Mouse (Mus musculus) CH12.LX (cell line): ENCODE results near the gene Vdr. TPM values are rescaled to one million over a fixed set of nuclear protein-coding genes. Genes with fewer than 3 reads are reported as not detected.
A peak's percentile ranks its signal among the peaks of the same experiment; 100 is the strongest.

ENCODE experiments used
- DNase-seq: peaks from one replicate; pipeline ENCODE4 v3.0.0-alpha.2; 2013; ENCODE audit errors: extremely low read depth
- H3K27ac ChIP-seq: 2 replicates; pipeline ENCODE4 v1.5.1; 2012; ENCODE audit warnings: low read depth, mild to moderate bottlenecking, control low read depth, moderate library complexity; ENCODE audit not compliant: insufficient read depth
- H3K27me3 ChIP-seq: replicated peaks from 2 replicates; pipeline ENCODE3; 2012; ENCODE audit warnings: inconsistent platforms
- H3K36me3 ChIP-seq, 2 experiments: replicated peaks in 1 of 2; 2 replicates each; pipeline versions ENCODE3 to v1.6.1; 2012; ENCODE audit warnings: inconsistent platforms in 1 of 2, low read length in 1 of 2, mild to moderate bottlenecking in 1 of 2, mixed read lengths in 1 of 2, moderate library complexity in 1 of 2; ENCODE audit not compliant: control insufficient read depth in 1 of 2, insufficient read depth in 1 of 2
- H3K4me1 ChIP-seq, 2 experiments: 2 replicates each; pipeline ENCODE4 v1.6.1; 2012; ENCODE audit warnings: inconsistent platforms in 1 of 2, moderate library complexity in 1 of 2; ENCODE audit not compliant: insufficient read depth in 2 of 2, control insufficient read depth in 1 of 2
- H3K4me2 ChIP-seq: 2 replicates; pipeline ENCODE4 v1.6.1; 2012; ENCODE audit warnings: low read depth, mild to moderate bottlenecking, control low read depth; ENCODE audit not compliant: poor library complexity, insufficient read depth, severe bottlenecking
- H3K4me3 ChIP-seq, 3 experiments: fragments of 150-350 bp in 1 of 3; sonication (generic) in 1 of 3; replicated peaks in 1 of 3; 2 replicates each; pipeline versions ENCODE3 to v1.5.1; 2011 to 2012; ENCODE audit warnings: low read depth in 2 of 3, low read length in 2 of 3, mild to moderate bottlenecking in 2 of 3, moderate library complexity in 2 of 3, control low read depth in 1 of 3, improper control_type of control experiment in 1 of 3, inconsistent platforms in 1 of 3, mixed read lengths in 1 of 3; ENCODE audit not compliant: poor library complexity in 1 of 3
- H3K79me2 ChIP-seq: replicated peaks from 2 replicates; pipeline ENCODE4 v1.6.1; 2012; ENCODE audit warnings: mild to moderate bottlenecking, moderate library complexity; ENCODE audit not compliant: control insufficient read depth, poor library complexity, insufficient read depth, severe bottlenecking; ENCODE audit errors: extremely low read depth
- H3K9ac ChIP-seq: 2 replicates; pipeline ENCODE4 v1.6.1; 2012; ENCODE audit warnings: low read depth, mild to moderate bottlenecking, control low read depth, moderate library complexity; ENCODE audit not compliant: insufficient read depth
- H3K9me3 ChIP-seq: replicated peaks from 2 replicates; pipeline ENCODE3; 2012; ENCODE audit warnings: low read length, inconsistent platforms, mixed read lengths
- GABPA ChIP-seq: IDR thresholded peaks from 2 replicates; pipeline ENCODE4 v1.6.1; 2012; ENCODE audit warnings: low read depth, low read length, improper control_type of control experiment, inconsistent platforms; ENCODE audit not compliant: insufficient replicate concordance
- HCFC1 ChIP-seq: IDR thresholded peaks from 2 replicates; pipeline ENCODE4 v1.6.1; 2012; ENCODE audit warnings: low read depth, mild to moderate bottlenecking, inconsistent platforms, low read length, improper control_type of control experiment
- IRF4 ChIP-seq: IDR thresholded peaks from 2 replicates; pipeline ENCODE4 v1.6.1; 2014; ENCODE audit warnings: low read depth, mild to moderate bottlenecking, inconsistent platforms, low read length, improper control_type of control experiment
- JUND ChIP-seq: conservative IDR thresholded peaks from 2 replicates; pipeline ENCODE4 v1.6.1; 2011; ENCODE audit warnings: low read depth, low read length, improper control_type of control experiment
- MAFK ChIP-seq: IDR thresholded peaks from 2 replicates; pipeline ENCODE4 v1.6.1; 2011; ENCODE audit warnings: low read length, improper control_type of control experiment; ENCODE audit not compliant: insufficient replicate concordance
- MEF2A ChIP-seq: IDR thresholded peaks from 2 replicates; pipeline ENCODE4 v1.6.1; 2014; ENCODE audit warnings: low read depth, mild to moderate bottlenecking, inconsistent platforms, low read length, improper control_type of control experiment, borderline replicate concordance
- MYC ChIP-seq: IDR thresholded peaks from 2 replicates; pipeline ENCODE4 v1.6.1; 2011; ENCODE audit warnings: low read depth, mild to moderate bottlenecking, improper control_type of control experiment, low read length
- NELFE ChIP-seq: IDR thresholded peaks from 2 replicates; pipeline ENCODE4 v1.6.1; 2011; ENCODE audit warnings: low read depth, low read length, improper control_type of control experiment
- PAX5 ChIP-seq: IDR thresholded peaks from 2 replicates; pipeline ENCODE4 v1.6.1; 2012; ENCODE audit warnings: low read length, inconsistent platforms, mixed read lengths
- POLR2A ChIP-seq: IDR thresholded peaks from 2 replicates; pipeline ENCODE4 v1.6.1; 2011; ENCODE audit warnings: low read depth, mild to moderate bottlenecking, improper control_type of control experiment, low read length
- POLR2AphosphoS2 ChIP-seq: IDR thresholded peaks from 2 replicates; pipeline ENCODE4 v1.6.1; 2011; ENCODE audit warnings: low read depth, low read length, improper control_type of control experiment
- RAD21 ChIP-seq: IDR thresholded peaks from 2 replicates; pipeline ENCODE4 v1.6.1; 2011; ENCODE audit warnings: low read depth, mild to moderate bottlenecking, low read length, improper control_type of control experiment, moderate library complexity
- TBP ChIP-seq: conservative IDR thresholded peaks from 2 replicates; pipeline ENCODE4 v1.6.1; 2011; ENCODE audit warnings: low read depth, low read length, improper control_type of control experiment
- UBTF ChIP-seq: IDR thresholded peaks from 2 replicates; pipeline ENCODE4 v1.6.1; 2012; ENCODE audit warnings: low read depth, mild to moderate bottlenecking, inconsistent platforms, low read length, improper control_type of control experiment, moderate library complexity
- USF1 ChIP-seq: IDR thresholded peaks from 2 replicates; pipeline ENCODE4 v1.6.1; 2014; ENCODE audit warnings: low read depth, mild to moderate bottlenecking, inconsistent platforms, low read length, improper control_type of control experiment
- USF2 ChIP-seq: conservative IDR thresholded peaks from 2 replicates; pipeline ENCODE4 v1.6.1; 2011; ENCODE audit warnings: low read depth, low read length, improper control_type of control experiment
- ZC3H11A ChIP-seq: IDR thresholded peaks from 2 replicates; pipeline ENCODE4 v1.6.1; 2012; ENCODE audit warnings: low read depth, mild to moderate bottlenecking, inconsistent platforms, low read length, improper control_type of control experiment
- dilution Hi-C: fragments of 300-500 bp; cut with MboI; formaldehyde crosslinking; loops from 2 replicates; pipeline ENCODE4 v1.14.3; 2020; ENCODE audit warnings: low sequenced_read_pairs; ENCODE audit not compliant: extremely low pct_unique_long_range_greater_than_20kb, extremely low pct_ligation_motif_present
- in situ Hi-C: fragments of 300-500 bp; cut with MboI; formaldehyde crosslinking; loops from 3 replicates; pipeline ENCODE4 v1.14.3; 2019; ENCODE audit warnings: low sequenced_read_pairs, low pct_ligation_motif_present, low pct_unique_long_range_greater_than_20kb, mixed read lengths
- polyA plus RNA-seq: library from polyadenylated mRNA; unstranded; fragments of >175 nt; gene quantifications from 2 replicates; pipeline ENCODE4 v1.2.1, GENCODE M21; 2012; ENCODE audit warnings: low read depth; ENCODE audit not compliant: insufficient read length
- total RNA-seq, 2 experiments: library from RNA; depleted of rRNA; stranded (reverse); fragments of 300-350 nt in 1 of 2; fragments of >200 nt in 1 of 2; gene quantifications; 2 replicates each; pipeline ENCODE4 v1.2.3; 2012 to 2014

The Vdr gene
- total and polyA plus RNA-seq, 3 experiments, result 0.52 to 1.7 (median 0.68) TPM

GRCm38 (mm10) chr15:97809942-97810341 is 100.5 kb downstream of the Vdr start (continued):
- no peak for TF ChIP-seq NELFE
- TF ChIP-seq MAFK, result no peak
- peak; percentile 38 for TF ChIP-seq ZC3H11A
- TF ChIP-seq USF2, result no peak
- no peak for TF ChIP-seq MEF2A
- peak; percentile 69 for TF ChIP-seq RAD21

GRCm38 (mm10) chr15:97809206-97809605 is 101.2 kb downstream of the Vdr start:
- no peak overlapping the region for H3K27ac ChIP-seq
- no peak for TF ChIP-seq MYC
- TF ChIP-seq, all 38 proteins: peak for 0
- H3K79me2 ChIP-seq, result 0 out of 2 replicates have a peak, but pooled peaks cover 2% of the 10 kb centered on the region
- H3K4me1 ChIP-seq, result peaks cover 6 to 35% of the 10 kb centered on the region in 2 experiments; a peak in 3 of 4 replicates
- dilution Hi-C loops (no loop called here), in situ Hi-C loops (no loop called here)
- no peak overlapping the region for H3K9ac ChIP-seq
- peaks cover 63 to 92% of the 10 kb centered on the region in 2 experiments for H3K36me3 ChIP-seq
- no peaks in the 10 kb centered on the region for H3K27me3 ChIP-seq
- no peak for DNase-seq
- no peaks in the 10 kb centered on the region for H3K9me3 ChIP-seq
- no peak overlapping the region for H3K4me3 ChIP-seq
- no peak overlapping the region for H3K4me2 ChIP-seq

GRCm38 (mm10) chr15:97808532-97808931 is 101.9 kb downstream of the Vdr start:
- H3K36me3 ChIP-seq, result peaks cover 60 to 87% of the 10 kb centered on the region in 2 experiments
- dilution Hi-C loops, result no loop called here

GRCm38 (mm10) chr15:97807867-97808266 is 102.6 kb downstream of the Vdr start:
- no peak overlapping the region for H3K27ac ChIP-seq
- TF ChIP-seq POLR2A (no peak), IRF4 (no peak)
- in situ Hi-C loops, result no loop called here
- no peak overlapping the region for H3K4me3 ChIP-seq
- DNase-seq, result no peak
- no peak overlapping the region for H3K9ac ChIP-seq
- no peak overlapping the region for H3K4me2 ChIP-seq
- peaks cover 6 to 24% of the 10 kb centered on the region in 2 experiments; a peak in 3 of 4 replicates for H3K4me1 ChIP-seq
- no peaks in the 10 kb centered on the region for H3K27me3 ChIP-seq
- dilution Hi-C loops, result no loop called here
- no peaks in the 10 kb centered on the region for H3K9me3 ChIP-seq
- no peaks in the 10 kb centered on the region for H3K79me2 ChIP-seq
- peaks cover 58 to 84% of the 10 kb centered on the region in 2 experiments for H3K36me3 ChIP-seq

More at GRCm38 (mm10) chr15:97808532-97808931, 101.9 kb downstream of the Vdr start:
- H3K27ac ChIP-seq, result no peak overlapping the region
- H3K4me2 ChIP-seq, result no peak overlapping the region
- no peak overlapping the region for H3K9ac ChIP-seq
- H3K79me2 ChIP-seq, result no peaks in the 10 kb centered on the region
- in situ Hi-C loops, result no loop called here
- H3K4me3 ChIP-seq, result no peak overlapping the region
- no peak for DNase-seq
- H3K4me1 ChIP-seq, result peaks cover 6 to 31% of the 10 kb centered on the region in 2 experiments; a peak in 3 of 4 replicates
- no peak for TF ChIP-seq POLR2AphosphoS2
- no peak for TF ChIP-seq TBP
- TF ChIP-seq GABPA, result no peak
- TF ChIP-seq UBTF, result no peak
- no peak for TF ChIP-seq USF1
- TF ChIP-seq JUND, result no peak
- no peak for TF ChIP-seq HCFC1
- no peak for TF ChIP-seq NELFE
- TF ChIP-seq ZC3H11A, result no peak
- no peak for TF ChIP-seq PAX5
- no peaks in the 10 kb centered on the region for H3K9me3 ChIP-seq
- no peaks in the 10 kb centered on the region for H3K27me3 ChIP-seq
